In the genomic region with DNA sequence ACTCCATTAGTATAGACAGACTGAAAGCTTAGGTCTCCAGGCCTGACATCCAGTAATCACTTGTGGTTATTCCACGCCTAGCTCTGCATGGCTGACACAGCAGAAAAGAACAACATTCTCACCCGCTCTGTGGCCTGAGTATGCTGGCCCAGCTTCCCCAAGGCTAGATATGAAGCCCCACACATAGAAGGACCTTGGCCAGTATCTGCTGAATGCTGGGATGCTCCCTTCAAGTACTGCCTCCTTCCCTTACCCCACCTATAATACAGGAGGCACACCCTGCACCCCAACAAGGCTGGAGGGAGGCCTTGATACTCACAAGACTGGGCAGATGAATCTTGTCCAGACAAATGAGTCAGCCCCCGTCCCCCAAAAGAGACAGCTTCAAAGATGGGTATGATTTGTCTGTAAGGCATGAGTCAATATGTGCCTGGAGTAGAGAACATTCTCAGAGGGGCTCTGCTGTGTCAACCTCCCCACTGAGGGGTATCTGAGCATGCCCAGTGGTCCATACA, we compare ENCODE assay signal across 20 mouse cellular contexts. TPM values are rescaled to one million over a fixed set of nuclear protein-coding genes. Genes with fewer than 3 reads are reported as not detected.
DNase-seq lines count a peak whose midpoint lies in the region; ATAC-seq and TF ChIP-seq lines count a peak whose summit lies in the region.
"Had no signal": no experiment of that assay in that cellular context is flagged by ENCODE, and none has a peak within 500 bp of the region (broad histone marks: within the 10 kb centered on the region; RNA-seq: fewer than 3 reads in every experiment).

No protein-coding gene starts in this region.

- H3K4me3 ChIP-seq in hindbrain, embryonic 10.5 days = no peak overlapping the region
- H3K4me3 ChIP-seq in hindbrain, postnatal 0 days (ENCODE audit: low read length) = no peak overlapping the region
- H3K4me3 ChIP-seq in midbrain, embryonic 13.5 days (replicated peaks) = no peak overlapping the region
- H3K4me3 ChIP-seq in midbrain, embryonic 11.5 days (ENCODE audit: low read depth, low read length) = no peak overlapping the region
- H3K4me3 ChIP-seq: heart, adult 2 months; layer of hippocampus, adult 2 months; myocyte; neural tube, embryonic 15.5 days had no signal

- H3K27ac ChIP-seq in hindbrain, embryonic 10.5 days = 0 out of 2 replicates have a peak overlapping the region, but pooled peaks have one; percentile 9
- no peak overlapping the region for H3K27ac ChIP-seq in hindbrain, postnatal 0 days
- H3K27ac ChIP-seq in midbrain, embryonic 13.5 days = 0 out of 2 replicates have a peak overlapping the region, but pooled peaks have one; percentile 14
- no peak overlapping the region for H3K27ac ChIP-seq in midbrain, embryonic 11.5 days (ENCODE audit: low read depth, low read length)
- H3K27ac ChIP-seq: heart, adult 2 months; layer of hippocampus, adult 2 months; neural tube, embryonic 15.5 days had no signal

- no peaks in the 10 kb centered on the region for H3K9me3 ChIP-seq in hindbrain, embryonic 10.5 days
- H3K9me3 ChIP-seq in hindbrain, postnatal 0 days (ENCODE audit: low read length) = no peaks in the 10 kb centered on the region
- H3K9me3 ChIP-seq in midbrain, embryonic 13.5 days = no peaks in the 10 kb centered on the region
- H3K9me3 ChIP-seq in midbrain, embryonic 11.5 days (ENCODE audit: control insufficient read depth, low read length) = no peaks in the 10 kb centered on the region
- H3K9me3 ChIP-seq: neural tube, embryonic 15.5 days had no signal

- 88% methylated on average over 3 of the region's 3 CpGs for WGBS in hindbrain, embryonic 10.5 days
- 86% methylated on average over 3 of the region's 3 CpGs for WGBS in hindbrain, postnatal 0 days
- 89% methylated on average over 3 of the region's 3 CpGs for WGBS in midbrain, embryonic 13.5 days
- WGBS in midbrain, embryonic 11.5 days = 88% methylated on average over 3 of the region's 3 CpGs

- peaks cover 55% of the 10 kb centered on the region for H3K4me1 ChIP-seq in hindbrain, embryonic 10.5 days (replicated peaks)
- H3K4me1 ChIP-seq in hindbrain, postnatal 0 days (ENCODE audit: insufficient read depth, low read length) = 0 out of 2 replicates have a peak, but pooled peaks cover 2% of the 10 kb centered on the region
- H3K4me1 ChIP-seq in midbrain, embryonic 13.5 days (replicated peaks) = peaks cover 51% of the 10 kb centered on the region
- peaks cover 8% of the 10 kb centered on the region for H3K4me1 ChIP-seq in midbrain, embryonic 11.5 days (ENCODE audit: control insufficient read depth, insufficient read depth, low read length)

- DNase-seq in hindbrain, embryonic 10.5 days (ENCODE audit: low spot score) = no peak
- no peak for DNase-seq in hindbrain, postnatal 0 days (ENCODE audit: low spot score)
- no peak for DNase-seq in midbrain, embryonic 11.5 days (ENCODE audit: low spot score, missing footprints)
- peak; percentile 70 for DNase-seq in adrenal gland, adult 8-10 months
- peak; percentile 68 to 73 for DNase-seq in adrenal gland, postnatal 36 days
- DNase-seq in gastrocnemius, adult 8-10 months (ENCODE audit: low spot score in 2 of 2) = no peak
- DNase-seq in B cell, adult 2 months = no peak
- DNase-seq: lung, postnatal 4 days; retina, postnatal 1 day; spleen, adult 18-20 months had no signal

- H3K9ac ChIP-seq in hindbrain, postnatal 0 days (replicated peaks; ENCODE audit: low read length) = no peak overlapping the region
- H3K9ac ChIP-seq in midbrain, embryonic 13.5 days (replicated peaks) = no peak overlapping the region
- no peak overlapping the region for H3K9ac ChIP-seq in midbrain, embryonic 11.5 days (ENCODE audit: low read length)
- H3K9ac ChIP-seq: neural tube, embryonic 15.5 days had no signal

- no peak for ATAC-seq in hindbrain, postnatal 0 days
- ATAC-seq in midbrain, embryonic 13.5 days = no peak
- ATAC-seq in midbrain, embryonic 11.5 days (ENCODE audit: low FRiP score) = no peak
- ATAC-seq: activated CD4-positive, CD25-positive, alpha-beta regulatory T cell, adult 4 months; midbrain, embryonic 16.5 days had no signal

- peaks cover 49% of the 10 kb centered on the region for H3K27me3 ChIP-seq in hindbrain, embryonic 10.5 days (ENCODE audit: insufficient read depth, poor library complexity, severe bottlenecking)
- peaks cover 11% of the 10 kb centered on the region for H3K27me3 ChIP-seq in hindbrain, postnatal 0 days (ENCODE audit: insufficient read depth, low read length)
- H3K27me3 ChIP-seq in midbrain, embryonic 13.5 days = peaks cover 29% of the 10 kb centered on the region
- H3K27me3 ChIP-seq in midbrain, embryonic 11.5 days (ENCODE audit: control insufficient read depth, insufficient read depth, low read length) = peaks cover 16% of the 10 kb centered on the region

- H3K36me3 ChIP-seq in hindbrain, embryonic 10.5 days = no peaks in the 10 kb centered on the region
- no peaks in the 10 kb centered on the region for H3K36me3 ChIP-seq in hindbrain, postnatal 0 days (ENCODE audit: insufficient read depth, low read length)
- H3K36me3 ChIP-seq in midbrain, embryonic 13.5 days = no peaks in the 10 kb centered on the region
- H3K36me3 ChIP-seq in midbrain, embryonic 11.5 days (ENCODE audit: control insufficient read depth, insufficient read depth, low read length) = no peaks in the 10 kb centered on the region
- H3K36me3 ChIP-seq: neural tube, embryonic 15.5 days had no signal

- H3K4me2 ChIP-seq in hindbrain, postnatal 0 days (ENCODE audit: low read depth, low read length) = no peak overlapping the region
- no peak overlapping the region for H3K4me2 ChIP-seq in midbrain, embryonic 13.5 days (replicated peaks)
- no peak overlapping the region for H3K4me2 ChIP-seq in midbrain, embryonic 11.5 days
- H3K4me2 ChIP-seq: neural tube, embryonic 15.5 days had no signal

- no peak for TF ChIP-seq CTCF in hindbrain, postnatal 0 days (IDR thresholded peaks at IDR 0.05; ENCODE audit: low read depth)

RNA-seq across cellular contexts. Expression of a gene that starts 6.8 kb away (rescaled TPM):
- polyA plus RNA-seq in hindbrain, embryonic 10.5 days (2016; fragmentation: Nextera tagmentation; extraction: Ambion mirVana) = 12.2 and 17.5 TPM in 2 replicates
- total RNA-seq in hindbrain, postnatal 0 days (2014; rRNA removed) = 27.8 and 38.6 TPM in 2 replicates
- polyA plus RNA-seq in hindbrain, postnatal 0 days (2015; fragmentation: Nextera tagmentation; extraction: Ambion mirVana) = 9.8 and 10.0 TPM in 2 replicates
- polyA plus RNA-seq in midbrain, embryonic 13.5 days (2015; fragmentation: Nextera tagmentation; extraction: Ambion mirVana) = 20.5 and 21.2 TPM in 2 replicates
- polyA plus RNA-seq in midbrain, embryonic 11.5 days (2014; fragmentation: Nextera tagmentation; extraction: Ambion mirVana) = 9.6 and 10.1 TPM in 2 replicates
- 10 to 100 TPM in 3 of 4 experiments, 1 to 10 TPM in 1; 7.1 to 29.9 (median 13.8) TPM for total RNA-seq in adrenal gland, adult 8-10 months (2022)
- 10 to 100 TPM in 1 of 2 experiments, 1 to 10 TPM in 1; 8.6 to 12.4 TPM for total RNA-seq in adrenal gland, postnatal 36 days (2021)
- total RNA-seq in gastrocnemius, adult 8-10 months (2022) = 1 to 10 TPM in 1 of 4 experiments, under 1 TPM in 3; 0.29 to 1.6 (median 0.55) TPM
- total RNA-seq: hematopoietic stem cell, adult 5-6 weeks; megakaryocyte-erythroid progenitor cell, adult 5-6 weeks had no signal
- polyA plus RNA-seq: activated CD4-positive, CD25-positive, alpha-beta regulatory T cell, adult 4 months; myocyte; testis, adult 2 months had no signal

Comparison
In these comparisons a context has a peak if more than half of its experiments do, and no peak if none do; other contexts are left out.
1. H3K27ac ChIP-seq: peak in hindbrain, embryonic 10.5 days (single experiment) and midbrain, embryonic 13.5 days (single experiment); none in hindbrain, postnatal 0 days (single experiment) and midbrain, embryonic 11.5 days (single experiment).
2. DNase-seq: peak in adrenal gland, adult 8-10 months (single experiment) and adrenal gland, postnatal 36 days (2 of 2); none in hindbrain, embryonic 10.5 days (single experiment), hindbrain, postnatal 0 days (single experiment), midbrain, embryonic 11.5 days (single experiment), gastrocnemius, adult 8-10 months (0 of 2) and B cell, adult 2 months (0 of 2).